Mouse (Mus musculus) embryonic fibroblast, embryonic 13.5 days (primary cell): Measurements from ENCODE around the gene Esrra.

Source experiments
- CTCF ChIP-seq: IDR thresholded peaks from 2 replicates; pipeline ENCODE4 v1.5.1; 2011; ENCODE audit warnings: mild to moderate bottlenecking, control low read depth, low read length, moderate library complexity, borderline replicate concordance; ENCODE audit not compliant: insufficient read depth
- POLR2A ChIP-seq: IDR thresholded peaks from 2 replicates; pipeline ENCODE4 v1.6.1; 2011; ENCODE audit warnings: low read depth, mild to moderate bottlenecking, control low read depth, low read length, moderate library complexity

- TF ChIP-seq CTCF (no peak), POLR2A (no peak)
These were observed 45.8 kb downstream of the Esrra start for GRCm38 (mm10) chr19:6875834-6876233.
